Mouse (Mus musculus): ENCODE measurements around the gene Olfr625-ps1.
A peak's percentile ranks its signal among the peaks of the same experiment; 100 is the strongest.
"Not testable (repeated sequence)": the region's sequence is repeated elsewhere in the genome, so short reads cannot be mapped to it uniquely, and the experiment has no call there.

The Olfr625-ps1 gene

DNA sequence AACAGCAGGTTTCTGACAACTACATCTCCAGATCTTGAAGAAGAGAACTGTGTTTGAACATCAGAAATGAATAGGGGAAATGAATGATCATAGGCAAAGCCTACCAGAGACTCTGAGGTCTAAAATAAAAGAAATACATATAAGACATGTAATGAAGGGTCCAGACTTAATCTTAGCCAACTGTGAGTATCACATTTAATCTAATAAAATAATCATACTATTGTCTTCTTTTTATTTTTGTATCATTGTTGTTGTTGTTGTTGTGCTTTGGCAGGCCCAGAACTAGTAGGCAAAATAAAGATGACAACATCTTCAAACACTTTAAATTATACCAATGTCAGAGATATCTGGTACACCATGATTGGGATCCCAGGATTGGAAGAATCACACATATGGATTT lies at the start of gene Olfr625-ps1:
Olfr625-ps1 (plus strand) TSS at position 301 of the 400 bp plus-strand sequence.
- DNase-seq = no peak

DNA sequence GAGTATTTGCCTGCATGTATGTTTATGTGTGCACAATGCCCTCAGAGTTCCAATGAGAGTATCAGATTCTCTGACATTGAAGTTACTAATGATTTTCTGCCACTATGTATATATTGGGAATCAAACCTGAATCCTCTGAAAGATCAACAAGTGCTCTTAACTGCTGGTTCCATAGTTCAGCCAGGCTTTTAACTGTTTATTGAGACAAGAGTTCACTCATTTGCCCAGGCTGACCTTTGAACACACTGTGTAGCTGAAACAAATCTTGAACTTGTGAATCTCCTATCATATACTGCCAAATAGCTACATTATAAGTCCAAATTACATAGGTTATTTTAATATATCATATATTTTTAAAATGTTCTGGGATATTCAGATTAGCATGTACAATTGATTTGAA lies 45.7 kb upstream of the Olfr625-ps1 start:
- DNase-seq = no peak

DNA sequence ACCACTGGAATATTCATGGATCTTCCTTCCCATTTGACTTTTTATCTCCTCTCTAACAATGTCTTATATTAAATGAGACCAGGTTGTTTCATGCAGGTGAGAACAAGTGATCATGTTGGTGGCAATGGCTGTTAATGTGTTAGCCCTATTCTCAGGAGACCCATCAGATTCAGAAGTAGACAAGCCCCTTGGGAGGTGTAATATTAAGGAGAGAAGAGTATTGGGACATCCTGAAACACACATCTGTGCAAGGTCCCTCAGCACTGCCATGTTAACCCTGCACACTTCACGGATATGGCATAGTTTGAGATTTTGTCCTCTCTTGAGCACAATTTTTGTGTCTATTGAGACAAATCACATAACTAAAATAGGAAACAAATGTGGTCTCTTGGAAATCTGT lies 39.9 kb upstream of the Olfr625-ps1 start, which contains the start of gene Olfr622:
Olfr622 (minus strand) TSS at position 101 of the 400 bp plus-strand sequence.
- no peak for DNase-seq

DNA sequence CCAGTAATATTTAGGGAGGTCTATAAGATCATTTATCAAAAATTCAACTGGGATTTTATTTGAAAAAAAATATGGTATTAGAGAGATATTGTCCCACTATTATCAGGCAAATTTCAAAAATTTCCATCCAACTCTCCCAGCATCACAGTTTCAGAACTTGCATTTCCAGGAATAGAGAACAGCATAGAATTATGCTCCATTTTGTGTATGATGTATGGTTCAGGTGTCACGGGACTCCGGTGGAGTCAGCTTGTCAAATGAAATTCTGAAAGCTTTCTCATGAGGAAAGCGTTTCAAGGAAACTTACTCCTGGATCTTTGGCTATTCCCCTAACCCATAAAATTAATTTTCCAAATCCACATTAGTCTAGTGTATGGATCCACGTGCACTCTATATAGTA lies 38.5 kb upstream of the Olfr625-ps1 start:
- no peak for DNase-seq

DNA sequence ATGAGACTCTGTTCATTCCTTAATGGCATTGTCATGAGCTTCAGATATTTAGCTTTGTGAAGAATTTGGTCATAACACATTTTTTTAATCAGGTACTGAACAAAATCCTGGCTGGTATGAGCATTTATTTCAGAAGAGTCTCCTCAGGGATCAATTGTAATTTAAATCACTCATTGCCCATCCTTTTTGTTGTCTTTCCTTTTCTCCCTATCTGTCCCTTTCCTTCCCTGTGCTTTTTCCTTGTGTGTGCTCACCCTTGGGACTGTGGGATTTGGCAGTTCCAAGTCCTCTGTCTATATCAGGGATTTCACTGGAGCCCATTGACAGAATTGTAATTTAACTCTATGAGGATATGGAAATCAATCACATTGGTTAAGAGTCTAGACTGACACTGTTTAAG lies 18.9 kb upstream of the Olfr625-ps1 start, which contains the start of gene Olfr623:
Olfr623 (minus strand) TSS at position 101 of the 400 bp plus-strand sequence.
- no peak for DNase-seq

DNA sequence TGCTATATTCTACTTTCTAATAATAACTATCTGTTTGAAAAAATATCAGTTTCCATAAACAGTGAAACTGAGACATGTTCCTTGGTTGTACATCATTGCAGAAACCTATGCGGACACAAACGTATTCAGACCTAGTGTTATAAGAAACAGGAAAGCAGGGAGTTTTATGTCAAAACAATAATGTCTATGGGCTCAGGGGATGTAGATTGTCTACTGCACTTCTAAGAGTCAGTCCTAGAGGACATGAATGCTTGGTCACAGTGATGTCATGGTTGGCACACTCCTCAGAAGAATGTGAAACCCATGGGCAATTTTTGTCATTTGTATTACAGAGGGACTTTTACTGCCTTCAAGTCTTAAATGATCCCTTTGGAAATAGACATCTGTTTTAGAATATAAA lies 11.4 kb upstream of the Olfr625-ps1 start, which contains the start of gene Olfr624:
Olfr624 (minus strand) TSS at position 101 of the 400 bp plus-strand sequence.
- DNase-seq = no peak

DNA sequence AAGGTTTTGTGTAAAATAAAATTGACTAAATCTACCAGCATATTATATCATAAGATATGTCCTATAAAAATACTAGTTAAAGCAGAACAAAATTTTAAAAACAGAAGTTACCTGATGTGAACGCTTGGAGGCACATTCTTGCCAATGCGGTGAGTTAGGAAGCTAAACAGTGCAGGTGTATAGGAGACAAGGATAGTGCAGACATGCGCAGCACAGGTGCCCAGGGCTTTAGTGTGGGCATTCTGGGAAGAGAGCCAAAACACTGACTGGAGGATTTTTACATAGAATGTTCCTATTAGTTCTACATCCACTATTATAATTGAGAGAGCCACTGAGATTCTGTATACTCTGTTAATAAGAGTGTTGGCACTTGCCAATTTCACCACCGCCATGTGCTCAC lies 16.9 kb downstream of the Olfr625-ps1 start:
- no peak for DNase-seq

DNA sequence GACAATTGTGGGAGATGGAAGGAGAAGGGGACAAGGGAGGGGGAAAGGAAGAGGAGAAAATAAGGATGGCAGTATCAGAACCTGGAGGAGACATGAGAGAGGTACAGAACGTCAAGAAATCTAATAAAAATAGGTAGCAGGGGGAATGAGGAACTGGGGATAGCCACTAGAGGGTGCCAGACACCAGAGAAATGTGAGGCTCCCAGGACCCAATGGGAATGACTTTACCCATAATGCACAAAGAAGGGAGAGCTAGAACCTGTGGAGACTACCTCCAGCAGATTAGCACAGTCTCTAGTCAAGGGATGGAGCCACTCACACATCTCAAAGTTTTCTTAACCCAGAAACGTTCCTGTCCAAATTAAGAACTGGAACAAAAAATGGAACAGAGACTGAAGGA lies 29.5 kb downstream of the Olfr625-ps1 start:
- peak; percentile 25 to 35 for DNase-seq

DNA sequence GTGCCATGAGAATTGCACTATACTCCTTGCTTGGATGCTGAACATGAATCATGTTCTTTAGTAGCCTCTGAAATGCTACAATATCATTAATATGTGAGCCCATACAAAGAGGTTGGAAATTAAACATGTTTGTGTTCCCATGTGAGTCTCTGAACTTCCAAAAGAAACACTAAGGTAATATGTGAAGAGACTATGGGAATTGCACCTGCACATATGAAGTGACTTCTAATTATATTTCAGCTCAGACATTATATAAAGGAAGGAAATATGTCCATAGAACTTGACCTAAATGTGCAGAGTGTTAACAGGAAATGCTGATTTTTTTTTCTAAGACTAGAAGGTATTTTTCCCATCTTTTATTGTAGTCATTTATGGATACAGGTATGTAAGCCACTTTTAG lies 31.9 kb downstream of the Olfr625-ps1 start, which contains the start of gene Olfr243:
Olfr243 (plus strand) TSS at position 301 of the 400 bp plus-strand sequence.
- DNase-seq = no peak

DNA sequence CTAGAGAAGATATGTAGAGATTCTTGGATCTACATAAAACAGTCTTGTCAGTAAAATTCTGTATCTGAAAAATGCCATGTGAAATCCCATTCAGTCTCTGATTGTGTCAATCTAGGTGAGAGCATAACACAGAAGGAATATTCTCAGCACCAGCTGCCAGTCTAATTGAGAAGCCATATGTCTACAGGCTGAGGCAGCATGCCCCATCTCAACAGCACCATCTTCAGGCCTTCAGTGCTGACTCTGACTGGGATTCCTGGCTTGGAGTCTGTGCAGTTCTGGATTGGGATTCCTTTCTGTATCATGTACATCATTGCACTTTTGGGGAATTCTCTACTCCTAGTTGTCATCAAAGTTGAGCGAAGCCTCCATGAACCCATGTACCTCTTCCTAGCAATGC lies 33.9 kb downstream of the Olfr625-ps1 start:
- DNase-seq = not testable (repeated sequence)

DNA sequence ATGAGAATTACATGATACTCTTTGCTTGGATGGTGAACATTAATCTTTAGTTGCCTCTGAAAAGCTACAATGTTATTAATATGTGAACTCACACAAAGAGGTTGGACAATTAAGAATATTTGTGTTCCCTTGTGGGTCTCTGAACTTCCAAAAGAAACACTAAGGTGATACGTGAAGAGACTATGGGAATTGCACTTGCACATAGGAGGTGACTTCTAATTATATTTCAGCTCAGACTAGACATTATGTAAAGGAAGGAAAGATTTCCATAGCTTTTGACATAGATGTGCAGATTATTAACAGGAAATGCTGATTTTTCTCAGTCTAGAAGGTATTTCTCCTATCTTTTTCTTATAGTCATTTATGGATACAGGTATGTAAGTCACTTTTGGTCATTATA lies 47.6 kb downstream of the Olfr625-ps1 start, which contains the start of gene Olfr628:
Olfr628 (plus strand) TSS at position 301 of the 400 bp plus-strand sequence.
- no peak for DNase-seq
